Mouse (Mus musculus): ENCODE measurements around the gene Snx22. TPM values are rescaled to one million over a fixed set of nuclear protein-coding genes. Genes with fewer than 3 reads are reported as not detected.

Snx22 gene
- polyA plus RNA-seq, 1 experiment from 2014 or later = 5.2 TPM

GRCm38 (mm10) chr9:66090593-66091244 lies 21.2 kb upstream of the Snx22 start:
- H3K27ac ChIP-seq (replicated peaks) = no peak overlapping the region
- 91% methylated on average over 13 of the region's 13 CpGs for whole genome bisulfite sequencing
- H3K9ac ChIP-seq (replicated peaks) = no peak overlapping the region
- H3K4me1 ChIP-seq = no peaks in the 10 kb centered on the region
- no peak for ATAC-seq (ENCODE audit: low FRiP score, low read depth)
- no peaks in the 10 kb centered on the region for H3K9me3 ChIP-seq
- H3K27me3 ChIP-seq = no peaks in the 10 kb centered on the region
- H3K4me3 ChIP-seq = no peak overlapping the region
- H3K36me3 ChIP-seq = peaks cover 98% of the 10 kb centered on the region
- no peak overlapping the region for H3K4me2 ChIP-seq (replicated peaks)

GRCm38 (mm10) chr9:66088411-66088810 lies 18.9 kb upstream of the Snx22 start:
- Histone ChIP-seq H3K4me3 (no peak overlapping the region), H3K27ac (replicated peaks) (no peak overlapping the region), H3K27me3 (no peaks in the 10 kb centered on the region), H3K36me3 (peaks cover 76% of the 10 kb centered on the region), H3K9ac (replicated peaks) (no peak overlapping the region), H3K4me2 (replicated peaks) (no peak overlapping the region), H3K4me1 (no peaks in the 10 kb centered on the region), H3K9me3 (no peaks in the 10 kb centered on the region)
- no peak for ATAC-seq (ENCODE audit: low FRiP score, low read depth)
- WGBS = 44% methylated on average over 4 of the region's 4 CpGs

GRCm38 (mm10) chr9:66087062-66087461 lies 17.5 kb upstream of the Snx22 start:
- Histone ChIP-seq H3K4me3 (no peak overlapping the region), H3K9me3 (no peaks in the 10 kb centered on the region), H3K4me2 (replicated peaks) (no peak overlapping the region), H3K9ac (replicated peaks) (no peak overlapping the region), H3K36me3 (peaks cover 62% of the 10 kb centered on the region), H3K4me1 (no peaks in the 10 kb centered on the region), H3K27ac (replicated peaks) (no peak overlapping the region), H3K27me3 (no peaks in the 10 kb centered on the region)
- WGBS = 96% methylated on average over 7 of the region's 7 CpGs
- no peak for ATAC-seq (ENCODE audit: low FRiP score, low read depth)

GRCm38 (mm10) chr9:66084171-66084570 lies 14.7 kb upstream of the Snx22 start:
- Histone ChIP-seq H3K4me3 (no peak overlapping the region), H3K4me2 (replicated peaks) (no peak overlapping the region), H3K27ac (replicated peaks) (no peak overlapping the region), H3K4me1 (no peaks in the 10 kb centered on the region), H3K36me3 (peaks cover 33% of the 10 kb centered on the region), H3K9ac (replicated peaks) (no peak overlapping the region), H3K27me3 (no peaks in the 10 kb centered on the region), H3K9me3 (no peaks in the 10 kb centered on the region)
- WGBS = 89% methylated on average over 3 of the region's 3 CpGs
- no peak for ATAC-seq (ENCODE audit: low FRiP score, low read depth)

- H3K9ac ChIP-seq (replicated peaks) = no peak overlapping the region
- H3K4me2 ChIP-seq (replicated peaks) = no peak overlapping the region
- no peaks in the 10 kb centered on the region for H3K27me3 ChIP-seq
- H3K4me3 ChIP-seq = no peak overlapping the region
- H3K27ac ChIP-seq (replicated peaks) = no peak overlapping the region
- WGBS = 84% methylated on average over 4 of the region's 4 CpGs
- peaks cover 13% of the 10 kb centered on the region for H3K36me3 ChIP-seq
- peaks cover 6% of the 10 kb centered on the region; the same call in 1 of the 2 replicates for H3K4me1 ChIP-seq
- H3K9me3 ChIP-seq = no peaks in the 10 kb centered on the region
- no peak for ATAC-seq (ENCODE audit: low FRiP score, low read depth)
Observed at GRCm38 (mm10) chr9:66081999-66082398, 12.5 kb upstream of the Snx22 start.

- H3K9me3 ChIP-seq = no peaks in the 10 kb centered on the region
- H3K9ac ChIP-seq (replicated peaks) = no peak overlapping the region
- H3K4me2 ChIP-seq (replicated peaks) = no peak overlapping the region
- H3K36me3 ChIP-seq = peaks cover 2% of the 10 kb centered on the region; the same call in 1 of the 2 replicates
- no peak overlapping the region for H3K27ac ChIP-seq (replicated peaks)
- no peaks in the 10 kb centered on the region for H3K27me3 ChIP-seq
- no peak for ATAC-seq (ENCODE audit: low FRiP score, low read depth)
- 83% methylated on average over 3 of the region's 3 CpGs for WGBS
- H3K4me3 ChIP-seq = no peak overlapping the region
- H3K4me1 ChIP-seq = peaks cover 6% of the 10 kb centered on the region; the same call in 1 of the 2 replicates
Observed at GRCm38 (mm10) chr9:66080804-66081459, 11.4 kb upstream of the Snx22 start.

- no peak overlapping the region for H3K4me3 ChIP-seq
- H3K4me1 ChIP-seq = peaks cover 6% of the 10 kb centered on the region; the same call in 1 of the 2 replicates
- WGBS = 13% methylated on average over 14 of the region's 14 CpGs
- H3K9ac ChIP-seq (replicated peaks) = 0 out of 2 replicates have a peak overlapping the region, but pooled peaks have one; percentile 24
- H3K9me3 ChIP-seq = no peaks in the 10 kb centered on the region
- no peak for ATAC-seq (ENCODE audit: low FRiP score, low read depth)
- no peaks in the 10 kb centered on the region for H3K27me3 ChIP-seq
- peak overlapping the region; percentile 43; the same call in 1 of the 2 replicates for H3K27ac ChIP-seq (replicated peaks)
- H3K4me2 ChIP-seq (replicated peaks) = peak overlapping the region; percentile 16; the same call in 1 of the 2 replicates
- no peaks in the 10 kb centered on the region for H3K36me3 ChIP-seq
Observed at GRCm38 (mm10) chr9:66078493-66078892, 9.0 kb upstream of the Snx22 start.

- WGBS = 71% methylated on average over 3 of the region's 3 CpGs
Observed at GRCm38 (mm10) chr9:66078072-66078471, 8.6 kb upstream of the Snx22 start.

GRCm38 (mm10) chr9:66072754-66073153 lies 3.2 kb upstream of the Snx22 start:
- H3K27ac ChIP-seq (replicated peaks) = no peak overlapping the region
- H3K4me2 ChIP-seq (replicated peaks) = no peak overlapping the region
- H3K4me1 ChIP-seq = peaks cover 12% of the 10 kb centered on the region
- H3K36me3 ChIP-seq = no peaks in the 10 kb centered on the region
- no peaks in the 10 kb centered on the region for H3K9me3 ChIP-seq
- peaks cover 43% of the 10 kb centered on the region for H3K27me3 ChIP-seq
- no peak overlapping the region for H3K4me3 ChIP-seq
- 87% methylated on average over 7 of the region's 7 CpGs for WGBS
- H3K9ac ChIP-seq (replicated peaks) = no peak overlapping the region
- no peak for ATAC-seq (ENCODE audit: low FRiP score, low read depth)

More at GRCm38 (mm10) chr9:66078072-66078471, 8.6 kb upstream of the Snx22 start:
- Histone ChIP-seq H3K36me3 (no peaks in the 10 kb centered on the region), H3K4me3 (no peak overlapping the region), H3K9me3 (no peaks in the 10 kb centered on the region), H3K9ac (replicated peaks) (0 out of 2 replicates have a peak overlapping the region, but pooled peaks have one; percentile 24), H3K27ac (replicated peaks) (peak overlapping the region; percentile 43; the same call in 1 of the 2 replicates), H3K4me2 (replicated peaks) (peak overlapping the region; percentile 16; the same call in 1 of the 2 replicates), H3K27me3 (0 out of 2 replicates have a peak, but pooled peaks cover 2% of the 10 kb centered on the region), H3K4me1 (peaks cover 6% of the 10 kb centered on the region; the same call in 1 of the 2 replicates)
- ATAC-seq (ENCODE audit: low FRiP score, low read depth) = no peak

- Histone ChIP-seq H3K9ac (replicated peaks) (no peak overlapping the region), H3K9me3 (no peaks in the 10 kb centered on the region), H3K4me3 (no peak overlapping the region), H3K36me3 (peaks cover 22% of the 10 kb centered on the region), H3K4me2 (replicated peaks) (no peak overlapping the region), H3K27ac (replicated peaks) (no peak overlapping the region), H3K27me3 (peaks cover 63% of the 10 kb centered on the region), H3K4me1 (peaks cover 14% of the 10 kb centered on the region)
- no peak; the same call in 1 of the 2 replicates for ATAC-seq (ENCODE audit: low FRiP score, low read depth)
- WGBS = 86% methylated on average over 5 of the region's 5 CpGs
Observed at GRCm38 (mm10) chr9:66070151-66070550, 632 bp upstream of the Snx22 start.

- 3% methylated on average over 30 of the region's 30 CpGs for WGBS
- Histone ChIP-seq H3K9ac (replicated peaks) (peak overlapping the region; percentile 63), H3K36me3 (peaks cover 30% of the 10 kb centered on the region), H3K9me3 (no peaks in the 10 kb centered on the region), H3K4me2 (replicated peaks) (peak overlapping the region; percentile 73), H3K27me3 (peaks cover 63% of the 10 kb centered on the region), H3K4me1 (peaks cover 14% of the 10 kb centered on the region), H3K4me3 (peak overlapping the region; percentile 50), H3K27ac (replicated peaks) (no peak overlapping the region)
- ATAC-seq (ENCODE audit: low FRiP score, low read depth) = peak; percentile 52
Observed at GRCm38 (mm10) chr9:66068971-66069391, 538 bp downstream of the Snx22 start.

GRCm38 (mm10) chr9:66068056-66068455 lies 1.5 kb downstream of the Snx22 start:
- H3K9ac ChIP-seq (replicated peaks) = no peak overlapping the region
- ATAC-seq (ENCODE audit: low FRiP score, low read depth) = no peak
- H3K36me3 ChIP-seq = peaks cover 40% of the 10 kb centered on the region
- H3K4me1 ChIP-seq = peaks cover 14% of the 10 kb centered on the region
- peaks cover 61% of the 10 kb centered on the region for H3K27me3 ChIP-seq
- WGBS = 60% methylated on average over 4 of the region's 4 CpGs
- H3K27ac ChIP-seq (replicated peaks) = no peak overlapping the region
- H3K4me3 ChIP-seq = no peak overlapping the region
- H3K4me2 ChIP-seq (replicated peaks) = no peak overlapping the region
- H3K9me3 ChIP-seq = no peaks in the 10 kb centered on the region
